Mouse (Mus musculus) adrenal gland, postnatal 36 days (tissue): ENCODE data around the gene Add2. TPM values are rescaled to one million over a fixed set of nuclear protein-coding genes. Genes with fewer than 3 reads are reported as not detected.

Source experiments
- DNase-seq, 2 experiments: peaks; one replicate each; pipeline ENCODE4 v3.0.0; 2021; ENCODE audit warnings: mixed read lengths in 1 of 2
- total RNA-seq, 2 experiments: library from RNA; stranded (reverse); gene quantifications; 2 replicates each; pipeline ENCODE4 v1.2.3; 2021

Add2 gene
- total RNA-seq, 2 experiments from 2014 or later, result 1.3 to 1.9 TPM

DNA sequence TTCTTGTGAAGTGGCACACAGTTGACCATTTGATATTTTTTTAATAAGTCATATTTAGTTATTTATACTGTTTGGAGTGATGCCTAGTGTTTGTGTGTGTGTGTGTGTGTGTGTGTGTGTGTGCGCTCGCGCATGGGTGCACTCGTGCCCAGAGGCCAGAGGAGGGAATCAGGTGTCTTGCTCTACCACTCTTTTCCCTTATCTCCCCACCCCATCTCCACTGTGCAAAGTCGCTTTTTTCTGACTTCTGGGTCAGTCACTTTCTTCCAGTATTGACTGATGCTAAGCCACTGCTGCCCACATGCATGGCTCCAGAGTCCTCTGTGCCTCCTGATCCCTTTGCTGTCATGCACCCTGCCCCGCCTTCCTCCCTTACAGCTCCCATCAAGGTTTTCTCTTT, 112.8 kb downstream of the Add2 start:
- no peak for DNase-seq

DNA sequence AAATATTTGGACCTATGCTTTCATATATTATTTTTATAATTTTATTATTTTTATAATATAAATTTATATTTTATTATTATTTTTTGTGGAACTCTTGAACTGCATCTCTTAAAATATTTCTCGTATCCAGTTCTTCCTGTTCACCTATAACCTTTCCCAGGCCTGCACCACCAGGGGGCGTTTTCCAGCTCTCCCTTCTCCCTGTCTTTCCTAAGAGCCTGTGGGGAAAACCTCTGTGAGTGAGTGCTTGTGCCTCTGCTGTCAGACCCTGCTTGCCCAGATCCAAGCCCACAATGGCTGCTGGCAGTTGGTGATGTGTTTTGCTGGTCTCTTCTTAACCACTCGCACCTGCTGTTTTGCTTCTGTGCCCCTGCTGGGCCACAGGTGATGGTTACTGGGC, 113.3 kb downstream of the Add2 start:
- peak; percentile 84 to 91 for DNase-seq

DNA sequence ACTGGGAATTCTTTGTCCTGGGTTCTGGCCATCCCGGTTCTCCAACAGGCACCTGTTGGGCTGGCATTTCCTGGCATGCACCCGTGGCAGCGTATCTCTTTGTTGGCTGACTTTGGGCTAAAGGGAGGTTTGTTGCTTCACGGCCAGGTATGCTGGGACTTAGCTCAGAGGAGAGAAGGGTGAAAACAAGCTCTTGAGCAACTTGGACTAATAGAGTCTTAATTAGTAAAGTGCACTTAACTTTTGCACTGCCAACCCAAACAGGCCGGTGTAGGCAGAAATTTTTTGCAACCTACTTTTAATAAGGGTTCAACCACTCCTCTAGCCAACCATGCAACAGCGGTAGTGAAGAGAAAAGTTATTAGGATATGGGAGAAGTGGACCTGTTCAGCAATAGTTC, 116.5 kb downstream of the Add2 start:
- no peak for DNase-seq

DNA sequence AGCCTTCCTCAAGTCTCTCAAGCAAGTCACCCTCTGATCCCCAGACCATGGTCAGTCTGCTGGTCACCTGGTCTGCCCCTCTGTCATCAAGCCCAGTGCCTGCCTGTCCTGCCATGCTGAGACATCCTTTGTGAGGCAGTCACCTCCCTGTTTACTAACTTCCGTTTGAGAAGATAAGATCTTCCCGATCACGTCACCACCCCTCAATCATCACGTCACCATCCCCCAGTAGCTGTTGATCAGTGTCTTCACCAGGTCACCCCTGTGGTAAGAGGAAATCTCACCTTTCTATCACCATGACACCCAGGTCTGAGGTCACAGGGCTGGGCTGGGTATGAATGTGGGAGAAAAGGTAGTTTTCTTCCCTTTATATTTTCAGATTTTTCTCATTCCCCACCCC, 120.0 kb downstream of the Add2 start:
- no peak for DNase-seq

DNA sequence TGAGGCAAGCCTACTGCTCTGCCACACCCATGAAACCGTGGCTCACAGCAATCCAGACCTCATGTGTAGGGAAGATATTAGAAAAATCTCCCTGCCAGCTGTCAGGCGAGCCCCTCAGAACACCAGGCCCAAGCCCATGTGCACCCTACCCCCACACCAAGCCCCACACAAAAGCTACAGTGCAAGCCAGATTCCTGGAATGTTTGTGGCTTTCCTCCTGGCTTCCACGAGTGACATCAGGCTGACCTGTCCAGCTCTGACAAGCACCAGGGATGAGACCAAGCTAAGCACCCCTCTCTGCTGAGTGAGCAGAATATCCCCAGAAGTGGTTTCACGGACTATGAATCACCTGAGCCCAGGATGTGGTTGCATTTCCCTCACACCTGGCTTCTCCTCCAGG, 120.5 kb downstream of the Add2 start:
- DNase-seq, result no peak

DNA sequence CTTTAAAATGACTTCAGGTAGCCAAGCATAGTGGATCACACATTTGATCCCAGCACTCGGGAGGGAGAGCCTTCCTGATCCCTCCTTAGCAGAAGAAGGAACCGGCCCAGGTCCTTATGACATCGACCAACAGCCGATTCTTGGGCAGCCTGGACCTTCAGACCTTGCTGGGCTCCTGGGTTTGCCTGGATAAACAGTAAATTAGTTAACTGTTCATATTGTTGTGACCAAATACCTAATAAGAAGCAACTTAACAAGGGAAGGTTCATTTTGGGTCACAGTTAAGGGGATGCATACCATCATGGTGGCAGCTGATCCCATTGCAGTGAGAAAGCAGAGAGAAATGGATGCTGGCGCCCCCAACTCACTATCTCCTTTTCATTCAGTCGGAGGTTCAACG, 124.2 kb downstream of the Add2 start:
- no peak for DNase-seq

DNA sequence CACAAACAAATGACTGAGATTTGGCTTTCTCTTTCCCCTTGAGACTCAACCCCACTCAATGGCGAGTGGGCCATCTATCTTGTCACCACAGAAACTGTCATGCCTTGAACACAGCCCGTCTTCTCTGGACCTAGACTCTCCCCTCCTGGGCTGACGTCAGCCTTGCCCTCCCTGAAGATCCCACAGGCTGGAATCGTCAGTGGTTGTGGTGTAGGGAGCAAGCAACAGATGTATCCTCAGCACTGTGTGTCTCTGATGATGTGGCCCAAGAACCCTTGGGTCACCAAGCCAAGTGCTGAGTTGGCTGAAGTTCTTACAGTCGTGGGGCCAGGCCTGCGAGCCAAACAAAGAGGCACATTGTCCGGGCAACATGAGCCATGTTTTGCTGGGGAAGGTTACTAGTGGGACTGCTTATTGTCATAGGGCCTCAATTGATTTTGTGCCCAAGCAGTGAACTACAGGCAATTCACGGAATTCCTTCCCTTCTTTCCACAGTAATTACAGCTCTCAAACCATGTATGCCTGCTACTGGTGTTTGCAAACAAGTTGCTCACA, 125.0 kb downstream of the Add2 start:
- DNase-seq, result peak in 1 of 2 experiments; percentile 15

DNA sequence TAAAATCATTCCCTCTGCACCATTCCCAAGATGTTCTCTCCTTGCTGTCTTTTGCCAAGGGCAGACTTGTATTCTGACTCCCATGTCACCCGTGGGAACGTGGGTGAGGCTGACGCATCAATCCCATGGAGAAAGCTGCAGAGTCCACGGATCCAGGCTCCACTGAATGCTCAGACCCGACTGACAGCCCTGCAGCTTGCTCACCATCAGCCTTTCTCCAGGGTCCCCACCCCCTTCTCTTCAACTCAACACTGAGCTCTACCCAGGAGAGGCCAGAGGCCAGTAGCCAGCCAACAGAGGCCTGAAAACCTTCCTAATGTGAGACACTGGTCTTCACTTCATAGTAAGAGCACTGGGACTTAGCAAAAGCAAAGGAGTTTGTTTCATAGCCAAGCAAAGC, 125.5 kb downstream of the Add2 start:
- no peak for DNase-seq

DNA sequence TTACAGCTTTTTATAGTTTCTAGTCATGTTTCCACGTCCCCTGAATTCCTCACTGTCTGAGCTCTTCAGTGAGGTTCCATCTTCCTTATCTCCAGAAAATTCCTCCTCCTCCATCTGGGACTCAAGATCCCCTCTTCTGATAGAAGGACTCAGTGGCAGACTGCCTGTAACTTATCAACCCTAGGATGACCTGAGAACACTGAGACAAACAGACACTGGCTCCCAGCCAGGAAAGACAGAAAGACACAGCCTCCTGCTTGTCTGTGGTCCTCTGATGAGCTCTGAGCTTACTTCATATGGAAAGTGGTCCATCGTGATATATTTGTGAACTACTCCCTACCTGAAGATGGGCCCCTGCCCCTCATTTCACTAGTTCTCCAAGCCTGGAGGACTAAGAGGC, 126.0 kb downstream of the Add2 start:
- no peak for DNase-seq

DNA sequence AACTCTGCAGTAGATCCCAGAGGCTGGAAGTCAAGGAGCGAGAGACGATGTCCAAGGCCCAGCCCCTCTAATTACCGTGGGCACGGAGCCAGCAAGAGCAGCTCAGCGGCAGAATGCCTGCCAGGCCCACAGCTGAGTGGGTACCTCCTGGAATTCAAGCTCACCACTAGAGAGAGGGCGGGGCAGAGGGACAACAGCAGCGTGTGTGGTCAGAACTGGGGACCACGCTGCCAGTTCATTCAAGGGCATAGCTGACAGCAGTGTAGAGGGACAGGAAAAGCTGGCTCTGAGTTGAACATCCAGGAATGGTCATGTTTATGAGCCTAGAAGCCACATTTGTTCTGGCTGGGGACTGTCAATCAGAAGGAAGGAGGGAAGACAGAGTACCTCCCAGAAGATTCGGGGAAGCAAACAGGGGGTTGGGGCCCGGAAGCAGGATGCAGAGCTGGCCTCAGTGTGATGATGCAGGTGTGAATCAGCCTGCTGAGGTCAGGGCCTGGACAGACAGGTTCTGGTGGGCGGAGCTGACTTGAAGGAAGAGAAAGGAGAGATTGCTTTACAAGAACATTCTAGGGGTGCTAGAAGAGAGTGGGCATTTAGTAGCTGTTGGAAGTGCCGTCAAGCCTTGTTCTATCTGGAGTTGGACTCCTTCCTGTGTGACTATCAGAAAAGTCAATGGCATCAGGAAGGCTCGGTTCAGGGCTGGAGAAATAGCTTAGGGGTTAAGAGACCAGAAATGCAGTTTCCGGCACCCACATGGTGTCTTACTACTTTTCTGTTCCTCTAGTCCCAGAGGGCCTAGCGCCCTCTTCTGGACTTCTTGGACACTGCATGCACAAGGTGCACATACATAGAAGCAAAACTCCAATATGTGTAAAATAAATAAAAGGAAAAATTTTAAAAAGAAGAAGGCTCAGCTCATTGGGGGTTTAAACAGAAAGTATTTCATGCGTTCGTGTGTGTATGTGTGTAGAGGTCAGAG, 129.1 kb downstream of the Add2 start:
- peak; percentile 41 to 54 for DNase-seq

DNA sequence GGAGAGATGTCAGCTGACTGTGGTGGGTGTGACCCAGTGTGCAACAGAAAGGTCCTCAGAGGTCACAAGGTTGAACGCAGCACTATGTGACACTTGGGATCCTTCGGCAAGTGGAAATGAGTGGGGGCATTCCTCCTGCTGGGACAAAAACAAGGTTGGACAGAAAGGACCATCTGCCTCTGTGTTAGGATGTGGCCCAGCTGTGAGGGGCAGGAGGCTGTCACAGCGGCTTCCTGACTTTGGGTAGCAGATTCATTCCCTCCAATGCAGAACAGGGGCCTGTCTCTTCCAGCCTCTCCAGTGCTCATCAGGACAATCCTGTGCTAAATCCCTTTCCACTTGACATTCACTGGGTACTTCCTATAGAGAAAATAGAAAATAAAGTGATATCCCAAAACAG, 132.4 kb downstream of the Add2 start:
- DNase-seq, result no peak

DNA sequence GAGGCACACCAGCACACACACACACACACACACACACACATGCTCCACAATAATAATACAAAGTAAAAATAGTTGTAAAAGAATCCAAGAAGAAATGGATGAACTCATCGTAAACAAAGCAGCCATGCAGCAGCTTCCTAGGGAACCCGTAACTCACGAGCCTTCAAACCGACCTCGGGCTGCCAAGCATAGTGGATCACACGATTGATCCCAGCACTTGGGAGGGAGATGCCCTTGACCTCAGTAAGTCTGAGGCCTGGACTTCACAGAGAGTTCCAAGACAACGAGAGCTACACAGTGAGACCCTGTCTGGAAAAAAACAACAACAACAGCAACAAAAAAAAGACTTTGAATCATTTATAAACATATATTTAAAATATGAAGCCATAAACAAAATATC, 133.1 kb downstream of the Add2 start:
- peak; percentile 32 to 54 for DNase-seq

DNA sequence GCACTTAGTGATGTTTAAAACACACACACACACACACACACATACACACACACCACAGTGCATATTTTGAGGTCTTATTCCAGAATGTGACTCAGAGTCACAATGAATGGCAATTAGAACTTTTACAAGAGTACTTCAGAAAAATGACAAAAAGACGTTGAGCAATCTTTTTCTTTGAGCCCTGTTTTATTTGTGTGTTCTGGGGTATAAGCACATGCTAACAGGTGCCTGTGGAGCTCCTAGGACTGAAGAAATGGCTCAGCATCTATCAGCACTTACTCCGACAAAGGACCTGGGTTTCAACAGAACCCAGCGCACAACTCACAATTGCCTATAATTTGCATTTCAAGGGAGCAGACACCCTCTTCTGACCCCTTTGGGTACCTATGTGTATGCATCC, 135.5 kb downstream of the Add2 start:
- no peak for DNase-seq

DNA sequence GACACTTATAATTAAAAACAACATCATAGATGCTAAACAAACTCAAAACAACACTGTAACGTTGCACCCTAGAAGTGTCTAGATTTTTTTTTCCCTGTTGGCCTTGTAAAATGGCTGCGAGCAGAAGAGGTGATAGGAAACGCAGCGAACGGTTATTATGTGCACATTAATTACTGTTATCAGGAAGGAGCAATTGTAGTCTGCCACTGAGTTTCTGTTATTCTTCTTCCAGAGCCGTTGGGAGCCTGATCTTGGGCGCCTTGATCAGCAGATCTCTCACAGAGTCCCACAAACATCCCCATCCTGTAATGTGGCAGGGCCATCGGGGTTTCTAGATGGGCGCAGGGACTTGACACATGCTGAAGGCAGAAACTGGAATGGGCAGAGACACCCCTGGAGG, 137.9 kb downstream of the Add2 start:
- DNase-seq, result no peak

DNA sequence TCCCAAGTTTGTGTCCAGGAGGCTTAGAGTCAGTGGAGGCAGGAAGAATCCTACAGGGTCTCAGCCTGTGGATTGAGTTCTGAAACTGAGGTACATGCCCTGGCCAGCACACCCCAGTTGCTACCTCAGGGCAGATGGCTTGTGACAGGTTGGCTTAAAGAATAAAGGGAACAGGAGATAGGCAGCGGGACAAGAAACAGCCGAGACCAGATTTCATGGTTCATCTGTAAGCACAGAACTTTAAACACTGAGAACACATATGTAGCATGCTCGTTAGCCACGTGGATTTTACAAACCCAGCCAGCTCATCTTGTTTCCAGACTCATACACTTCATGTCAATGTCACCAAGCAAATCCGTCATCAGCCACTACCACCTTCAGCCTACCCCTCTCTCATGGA, 139.4 kb downstream of the Add2 start:
- no peak for DNase-seq

DNA sequence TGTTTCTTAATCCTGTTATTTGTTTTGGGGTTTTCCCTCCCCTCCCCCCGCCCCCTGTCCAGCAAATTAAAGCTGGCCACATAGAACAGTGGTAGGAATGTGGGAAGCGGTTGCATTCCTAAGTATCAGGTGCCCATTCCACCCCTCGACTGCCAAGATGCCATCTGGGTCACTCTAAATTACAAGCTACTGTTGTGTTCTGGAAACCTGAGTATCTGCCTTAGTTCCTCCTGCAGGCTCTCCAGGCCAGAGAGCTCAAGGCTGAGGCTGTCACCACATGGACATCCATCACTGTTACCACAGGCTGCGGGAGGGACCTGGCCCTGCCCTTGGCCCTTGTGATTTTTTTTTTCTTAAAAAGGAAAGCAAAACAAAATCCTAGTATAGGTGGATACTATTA, 140.7 kb downstream of the Add2 start:
- peak; percentile 79 to 84 for DNase-seq

Other genes starting within 250 kb of the Add2 start
- 1 to 10 TPM; 1.4 to 2.6 TPM for gene Nat8f6, start 207.7 kb upstream of the Add2 start, total RNA-seq
- gene Nat8f5, start 207.7 kb upstream of the Add2 start, total RNA-seq, result 1 to 10 TPM; 6.0 to 9.5 TPM
- 1 to 10 TPM; 3.6 to 4.5 TPM for gene Nat8, start 196.6 kb upstream of the Add2 start, total RNA-seq
- gene Nat8f2, start 159.5 kb upstream of the Add2 start, total RNA-seq, result 1 to 10 TPM; 1.9 to 2.3 TPM
- 10 to 100 TPM in 1 of 2 experiments, 1 to 10 TPM in 1; 8.0 to 13.5 TPM for gene Nat8f4, start 123.8 kb upstream of the Add2 start, total RNA-seq
- 10 to 100 TPM; 40.7 to 56.0 TPM for gene Tprkb, start 116.8 kb upstream of the Add2 start, total RNA-seq
- 10 to 100 TPM; 35.9 to 55.9 TPM for gene Nat8f1, start 113.0 kb upstream of the Add2 start, total RNA-seq
- gene Dusp11, start 67.0 kb upstream of the Add2 start, total RNA-seq, result 100 to 1,000 TPM; 116 to 129 TPM
- not detected for gene Figla, start 12.5 kb upstream of the Add2 start, total RNA-seq
- gene Tgfa, start 166.5 kb downstream of the Add2 start, total RNA-seq, result 10 to 100 TPM; 12.0 to 20.8 TPM